Mouse (Mus musculus): Measurements from ENCODE around the gene Smarcc2. TPM values are rescaled to one million over a fixed set of nuclear protein-coding genes. Genes with fewer than 3 reads are reported as not detected.

The Smarcc2 gene
- polyA plus RNA-seq, 1 experiment, result 81.3 TPM

- Histone ChIP-seq H3K4me3 (ENCODE audit: insufficient read depth, low read depth, low read length) (no peak overlapping the region), H3K27me3 (replicated peaks; ENCODE audit: control insufficient read depth, insufficient read depth, low read length) (no peaks in the 10 kb centered on the region), H3K4me1 (ENCODE audit: control insufficient read depth, insufficient read depth, low read length) (peaks cover 13% of the 10 kb centered on the region), H3K27ac (ENCODE audit: insufficient read depth, low read depth, low read length) (no peak overlapping the region), H3K36me3 (ENCODE audit: control insufficient read depth, insufficient read depth, low read length) (no peaks in the 10 kb centered on the region; the same call in 1 of the 2 replicates)
- TF ChIP-seq CTCF (conservative IDR thresholded peaks at IDR 0.05; ENCODE audit: insufficient read depth, insufficient read length, low read depth, low read length) (no peak), POLR2A (IDR thresholded peaks at IDR 0.05; ENCODE audit: low read depth, low read length) (no peak)
- no peak for DNase-seq
- WGBS, result 10% methylated on average over 1 of the region's 1 CpGs
Measured at GRCm38 (mm10) chr10:128413076-128413475, 46.0 kb upstream of the Smarcc2 start.

GRCm38 (mm10) chr10:128414848-128415247 lies 44.2 kb upstream of the Smarcc2 start:
- DNase-seq, result no peak
- H3K27ac ChIP-seq (ENCODE audit: insufficient read depth, low read depth, low read length), result no peak overlapping the region
- H3K4me1 ChIP-seq (ENCODE audit: control insufficient read depth, insufficient read depth, low read length), result peaks cover 6% of the 10 kb centered on the region
- H3K36me3 ChIP-seq (ENCODE audit: control insufficient read depth, insufficient read depth, low read length), result no peaks in the 10 kb centered on the region; the same call in 1 of the 2 replicates
- H3K4me3 ChIP-seq (ENCODE audit: insufficient read depth, low read depth, low read length), result no peak overlapping the region
- TF ChIP-seq CTCF (conservative IDR thresholded peaks at IDR 0.05; ENCODE audit: insufficient read depth, insufficient read length, low read depth, low read length) (no peak), POLR2A (IDR thresholded peaks at IDR 0.05; ENCODE audit: low read depth, low read length) (no peak)
- H3K27me3 ChIP-seq (replicated peaks; ENCODE audit: control insufficient read depth, insufficient read depth, low read length), result no peaks in the 10 kb centered on the region
- 80% methylated on average over 5 of the region's 5 CpGs for WGBS

- WGBS, result 57% methylated on average over 5 of the region's 5 CpGs
- Histone ChIP-seq H3K36me3 (ENCODE audit: control insufficient read depth, insufficient read depth, low read length) (0 out of 2 replicates have a peak, but pooled peaks cover 1% of the 10 kb centered on the region), H3K4me1 (ENCODE audit: control insufficient read depth, insufficient read depth, low read length) (no peaks in the 10 kb centered on the region), H3K27ac (ENCODE audit: insufficient read depth, low read depth, low read length) (no peak overlapping the region), H3K4me3 (ENCODE audit: insufficient read depth, low read depth, low read length) (no peak overlapping the region), H3K27me3 (replicated peaks; ENCODE audit: control insufficient read depth, insufficient read depth, low read length) (no peaks in the 10 kb centered on the region)
- no peak for DNase-seq
- TF ChIP-seq CTCF (conservative IDR thresholded peaks at IDR 0.05; ENCODE audit: insufficient read depth, insufficient read length, low read depth, low read length) (no peak), POLR2A (IDR thresholded peaks at IDR 0.05; ENCODE audit: low read depth, low read length) (no peak)
Measured at GRCm38 (mm10) chr10:128422426-128422825, 36.6 kb upstream of the Smarcc2 start.

GRCm38 (mm10) chr10:128424604-128425003 lies 34.4 kb upstream of the Smarcc2 start:
- Histone ChIP-seq H3K4me1 (ENCODE audit: control insufficient read depth, insufficient read depth, low read length) (no peaks in the 10 kb centered on the region), H3K27ac (ENCODE audit: insufficient read depth, low read depth, low read length) (no peak overlapping the region), H3K27me3 (replicated peaks; ENCODE audit: control insufficient read depth, insufficient read depth, low read length) (no peaks in the 10 kb centered on the region), H3K36me3 (ENCODE audit: control insufficient read depth, insufficient read depth, low read length) (0 out of 2 replicates have a peak, but pooled peaks cover 1% of the 10 kb centered on the region), H3K4me3 (ENCODE audit: insufficient read depth, low read depth, low read length) (no peak overlapping the region)
- no peak for DNase-seq
- no peak for TF ChIP-seq POLR2A (IDR thresholded peaks at IDR 0.05; ENCODE audit: low read depth, low read length)
- TF ChIP-seq CTCF (conservative IDR thresholded peaks at IDR 0.05; ENCODE audit: insufficient read depth, insufficient read length, low read depth, low read length), result no peak
- WGBS, result 30% methylated on average over 7 of the region's 7 CpGs

GRCm38 (mm10) chr10:128425260-128425659 lies 33.8 kb upstream of the Smarcc2 start:
- no peak for DNase-seq

GRCm38 (mm10) chr10:128429052-128429451 lies 30.0 kb upstream of the Smarcc2 start:
- Histone ChIP-seq H3K4me3 (ENCODE audit: insufficient read depth, low read depth, low read length) (no peak overlapping the region), H3K36me3 (ENCODE audit: control insufficient read depth, insufficient read depth, low read length) (no peaks in the 10 kb centered on the region), H3K27me3 (replicated peaks; ENCODE audit: control insufficient read depth, insufficient read depth, low read length) (no peaks in the 10 kb centered on the region), H3K27ac (ENCODE audit: insufficient read depth, low read depth, low read length) (no peak overlapping the region), H3K4me1 (ENCODE audit: control insufficient read depth, insufficient read depth, low read length) (no peaks in the 10 kb centered on the region)
- 66% methylated on average over 5 of the region's 5 CpGs for WGBS
- no peak for DNase-seq
- TF ChIP-seq CTCF (conservative IDR thresholded peaks at IDR 0.05; ENCODE audit: insufficient read depth, insufficient read length, low read depth, low read length), result no peak
- no peak for TF ChIP-seq POLR2A (IDR thresholded peaks at IDR 0.05; ENCODE audit: low read depth, low read length)

More at GRCm38 (mm10) chr10:128425260-128425659, 33.8 kb upstream of the Smarcc2 start:
- no peaks in the 10 kb centered on the region for H3K4me1 ChIP-seq (ENCODE audit: control insufficient read depth, insufficient read depth, low read length)
- no peak overlapping the region for H3K27ac ChIP-seq (ENCODE audit: insufficient read depth, low read depth, low read length)
- H3K4me3 ChIP-seq (ENCODE audit: insufficient read depth, low read depth, low read length), result no peak overlapping the region
- no peak for TF ChIP-seq POLR2A (IDR thresholded peaks at IDR 0.05; ENCODE audit: low read depth, low read length)
- WGBS, result 75% methylated on average over 3 of the region's 3 CpGs
- 0 out of 2 replicates have a peak, but pooled peaks cover 1% of the 10 kb centered on the region for H3K36me3 ChIP-seq (ENCODE audit: control insufficient read depth, insufficient read depth, low read length)
- H3K27me3 ChIP-seq (replicated peaks; ENCODE audit: control insufficient read depth, insufficient read depth, low read length), result no peaks in the 10 kb centered on the region

GRCm38 (mm10) chr10:128429454-128429853 lies 29.6 kb upstream of the Smarcc2 start:
- H3K4me1 ChIP-seq (ENCODE audit: control insufficient read depth, insufficient read depth, low read length), result no peaks in the 10 kb centered on the region
- no peak for DNase-seq
- no peaks in the 10 kb centered on the region for H3K27me3 ChIP-seq (replicated peaks; ENCODE audit: control insufficient read depth, insufficient read depth, low read length)
- H3K27ac ChIP-seq (ENCODE audit: insufficient read depth, low read depth, low read length), result no peak overlapping the region
- no peak overlapping the region for H3K4me3 ChIP-seq (ENCODE audit: insufficient read depth, low read depth, low read length)
- no peak for TF ChIP-seq CTCF (conservative IDR thresholded peaks at IDR 0.05; ENCODE audit: insufficient read depth, insufficient read length, low read depth, low read length)
- TF ChIP-seq POLR2A (IDR thresholded peaks at IDR 0.05; ENCODE audit: low read depth, low read length), result no peak
- no peaks in the 10 kb centered on the region for H3K36me3 ChIP-seq (ENCODE audit: control insufficient read depth, insufficient read depth, low read length)
- 82% methylated on average over 4 of the region's 4 CpGs for WGBS

All from kidney, adult 2 months (tissue).